Mouse (Mus musculus): ENCODE results near the gene Gstp2. TPM values are rescaled to one million over a fixed set of nuclear protein-coding genes. Genes with fewer than 3 reads are reported as not detected.

Gstp2 gene
- 0.68 TPM for polyA plus RNA-seq (2017; shearing (Covaris generic))

DNA sequence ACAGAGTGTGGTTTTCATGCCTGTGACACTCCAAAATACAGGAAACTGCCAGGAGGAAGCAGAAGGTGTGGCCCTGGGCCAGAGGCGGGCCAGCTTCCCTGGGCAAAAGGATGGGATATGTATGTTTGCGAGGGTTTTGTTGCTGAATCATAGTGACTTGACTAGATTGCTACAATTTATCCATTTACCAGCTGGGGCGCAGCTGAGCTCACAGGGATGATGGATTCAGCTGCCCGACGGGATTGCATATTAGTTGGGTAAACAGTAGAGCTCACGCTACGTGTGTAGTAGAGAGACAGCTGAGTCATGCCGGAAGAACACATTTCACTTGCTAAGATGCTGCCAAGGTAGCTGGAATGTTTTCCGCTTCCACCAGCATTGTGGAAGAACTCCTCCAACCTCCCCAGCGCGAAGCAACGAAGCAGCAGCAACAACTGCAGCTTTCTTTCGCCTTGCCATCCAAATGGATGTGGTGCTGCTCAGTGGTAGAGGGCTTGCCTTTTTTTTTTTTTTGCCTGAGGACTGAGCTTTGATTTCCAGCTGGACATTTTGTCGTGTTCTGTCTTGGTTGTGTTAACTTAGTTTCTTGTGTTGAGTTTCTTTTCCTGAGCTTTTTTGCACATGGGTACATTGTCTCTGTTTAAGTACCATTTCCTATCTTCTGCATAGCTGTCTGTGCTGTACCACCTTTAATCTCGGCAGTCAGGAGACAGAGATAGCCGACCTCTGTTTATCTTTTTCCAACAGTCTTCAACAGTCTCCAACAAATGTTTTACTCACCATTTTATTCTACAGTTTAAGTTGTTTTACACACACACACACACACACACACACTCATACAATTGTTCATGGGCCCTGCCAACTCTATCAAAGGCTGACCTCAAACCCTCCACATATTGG is at the start of gene Gstp2:
Gene Gstp2, minus strand, starts transcription at position 58 of the 900 bp plus-strand sequence.

DNA sequence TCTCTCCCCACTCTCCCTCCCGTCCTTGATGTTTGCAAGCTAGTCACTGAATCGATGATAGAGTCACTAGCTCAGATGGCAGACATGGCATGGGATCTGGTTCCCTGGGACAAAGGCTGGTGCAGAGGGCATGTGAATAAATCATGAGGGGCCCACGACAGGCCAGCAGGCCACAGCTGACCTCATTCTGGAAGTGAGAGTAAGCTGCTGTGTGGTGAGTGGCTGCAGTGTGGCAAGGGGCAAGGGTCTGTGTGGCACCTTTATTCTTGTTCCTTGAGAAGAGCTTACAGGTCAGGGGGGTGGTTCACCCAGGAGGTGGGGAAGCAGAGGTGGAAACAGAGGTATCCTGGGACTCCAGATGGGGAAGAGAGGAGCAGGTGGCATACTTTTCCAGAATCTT is 35.6 kb upstream of the Gstp2 start, which contains the start of gene Cabp2:
Gene Cabp2, plus strand, starts transcription at position 185 of the 400 bp plus-strand sequence.

DNA sequence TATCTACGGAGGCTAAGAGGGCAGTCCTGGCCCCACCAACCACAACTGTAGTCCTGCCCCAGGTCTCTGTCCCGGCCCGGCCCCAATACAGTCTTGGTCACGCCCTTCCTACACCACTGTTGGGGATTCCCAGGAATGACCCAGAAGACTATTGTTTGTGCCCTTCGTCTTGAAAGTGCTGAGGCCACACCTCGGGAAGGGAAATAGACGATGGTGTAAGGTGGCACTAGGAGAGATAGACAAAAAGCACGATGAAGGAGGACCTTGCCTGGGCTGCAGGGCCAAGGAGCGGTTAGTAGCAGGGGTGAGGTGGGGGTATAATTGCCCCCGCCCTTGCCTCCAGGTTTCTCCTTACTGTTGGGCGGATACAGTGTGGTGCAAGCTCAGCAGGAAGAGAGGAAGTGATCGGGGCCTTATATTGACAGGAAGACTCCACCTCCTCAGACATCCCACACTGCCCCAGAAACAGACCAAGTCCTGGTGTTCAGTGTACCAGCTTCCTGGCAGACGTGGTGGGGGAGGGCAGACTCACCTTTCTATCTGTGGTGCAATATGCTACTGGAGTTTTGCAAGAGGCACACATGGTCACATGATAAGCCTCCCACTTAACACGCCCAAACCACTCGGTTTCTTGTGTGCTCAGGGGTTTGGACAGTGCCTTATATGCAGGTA is 13.4 kb upstream of the Gstp2 start, which contains the start of gene Gstp3:
Gene Gstp3, minus strand, starts transcription at position 501 of the 672 bp plus-strand sequence.

DNA sequence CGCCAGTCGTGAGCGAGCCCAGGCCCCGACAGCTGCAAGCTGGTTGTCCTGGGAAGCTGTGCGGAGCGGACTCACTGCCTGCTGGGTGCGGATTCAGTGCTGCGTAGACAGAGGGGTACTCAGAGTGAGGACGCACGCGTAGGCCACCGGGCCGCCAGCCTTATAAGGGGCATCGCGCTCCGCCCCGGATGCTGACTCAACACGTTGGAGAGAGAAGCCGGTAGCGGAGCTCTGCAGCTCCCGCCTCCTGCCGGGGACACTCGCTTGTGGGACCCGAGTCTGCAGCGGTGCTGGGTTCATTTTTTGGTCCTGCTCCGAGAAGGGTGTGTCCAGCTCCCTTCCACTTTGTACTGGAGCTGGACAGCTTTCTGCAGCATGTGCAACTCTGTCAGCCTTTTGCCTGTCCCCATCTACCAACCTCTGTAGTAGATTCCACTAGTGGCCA is 8.0 kb downstream of the Gstp2 start, which contains the start of gene Gstp1:
Gene Gstp1, minus strand, starts transcription at position 198 of the 445 bp plus-strand sequence.

DNA sequence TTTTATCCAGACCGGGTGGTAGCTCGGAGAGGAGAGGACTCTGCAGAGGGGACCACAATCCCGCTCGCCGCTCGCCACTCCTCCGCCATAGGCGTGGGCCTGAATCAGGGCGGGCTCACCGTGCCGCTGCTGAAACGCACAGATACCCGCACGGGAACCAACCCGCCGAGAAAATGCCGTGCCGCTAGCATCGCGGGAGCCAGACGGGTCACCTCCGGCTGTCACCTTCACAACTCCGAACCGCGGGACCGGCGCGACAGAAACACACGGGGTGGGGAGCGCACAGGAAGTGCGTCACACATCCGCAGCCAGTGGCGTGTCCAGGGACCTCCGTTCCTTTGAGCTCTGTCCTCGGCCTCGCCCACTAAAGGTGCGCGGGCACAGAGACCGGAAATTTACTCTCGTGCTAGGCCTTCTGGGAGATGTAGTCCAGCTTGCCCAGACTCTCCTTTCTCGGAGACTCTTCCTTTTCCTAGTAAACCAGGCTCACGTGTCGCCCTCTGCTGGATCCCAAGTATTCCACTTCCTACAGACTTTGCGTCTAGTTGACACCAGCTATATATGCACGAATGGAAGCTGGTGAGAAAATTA is 33.3 kb downstream of the Gstp2 start, which contains the start of gene Ndufv1:
Gene Ndufv1, minus strand, starts transcription at position 375 of the 591 bp plus-strand sequence.

DNA sequence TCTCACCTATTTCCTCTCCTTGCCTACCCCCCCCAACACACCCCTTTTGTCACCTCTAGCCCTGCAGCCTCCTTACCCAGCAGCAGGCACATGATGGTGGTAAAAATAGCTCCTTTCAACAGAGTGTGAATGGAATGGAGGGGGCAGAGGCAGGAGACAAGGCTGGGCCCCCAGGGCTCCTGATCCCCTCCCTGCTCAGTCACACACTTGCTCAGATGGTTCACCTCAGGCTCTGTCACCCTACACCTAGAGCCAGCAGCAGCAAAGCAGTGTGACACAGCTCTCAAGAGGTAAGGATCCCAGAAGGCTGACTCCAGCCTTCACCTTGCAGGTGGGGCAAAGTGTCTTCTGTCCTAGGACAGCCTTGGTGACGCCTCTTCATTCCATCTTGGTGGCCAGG is 42.7 kb downstream of the Gstp2 start, which contains the start of gene Doc2g:
Gene Doc2g, plus strand, starts transcription at position 202 of the 400 bp plus-strand sequence.

DNA sequence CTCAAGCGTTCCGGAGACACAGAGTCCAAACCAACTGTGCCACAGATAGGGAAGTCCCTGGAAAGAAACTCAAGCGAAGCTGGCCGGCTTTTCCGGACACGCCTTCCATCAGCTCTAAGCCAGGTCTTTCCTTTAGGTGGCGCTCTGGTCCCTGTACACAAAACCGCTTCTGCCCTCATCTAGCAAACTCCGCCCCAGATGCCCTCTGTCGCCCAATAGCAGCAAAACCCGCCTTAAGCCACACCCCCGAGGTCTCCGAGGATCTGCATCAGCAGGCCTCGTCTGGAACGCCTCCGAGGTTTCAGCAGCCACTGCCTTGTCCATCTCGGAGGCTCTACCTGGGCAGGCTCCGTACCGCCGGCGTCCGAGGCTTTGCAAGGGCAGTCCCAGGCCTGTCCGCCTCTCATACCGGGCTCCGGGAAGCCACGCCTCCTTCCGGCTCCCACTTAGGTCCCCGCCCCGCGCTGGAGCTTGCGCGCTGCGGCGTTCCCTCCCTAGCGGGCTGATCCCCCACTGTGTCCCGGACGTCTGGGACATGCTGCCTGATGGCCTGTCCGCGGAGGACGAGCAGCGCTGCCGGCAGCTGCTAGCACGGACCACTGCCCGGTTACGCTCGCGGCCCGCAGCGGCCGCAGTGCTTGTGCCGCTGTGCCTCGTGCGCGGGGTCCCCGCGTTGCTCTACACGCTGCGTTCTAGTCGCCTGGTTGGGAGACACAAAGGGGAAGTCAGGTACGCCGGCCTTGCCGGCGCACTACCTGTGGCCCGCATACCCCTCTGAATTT is 45.5 kb downstream of the Gstp2 start, which contains the start of the genes Nudt8 and Gm49405:
Gene Nudt8, plus strand, starts transcription at position 462 of the 782 bp plus-strand sequence.
Gene Gm49405, plus strand, starts transcription at position 508 of the 782 bp plus-strand sequence.

DNA sequence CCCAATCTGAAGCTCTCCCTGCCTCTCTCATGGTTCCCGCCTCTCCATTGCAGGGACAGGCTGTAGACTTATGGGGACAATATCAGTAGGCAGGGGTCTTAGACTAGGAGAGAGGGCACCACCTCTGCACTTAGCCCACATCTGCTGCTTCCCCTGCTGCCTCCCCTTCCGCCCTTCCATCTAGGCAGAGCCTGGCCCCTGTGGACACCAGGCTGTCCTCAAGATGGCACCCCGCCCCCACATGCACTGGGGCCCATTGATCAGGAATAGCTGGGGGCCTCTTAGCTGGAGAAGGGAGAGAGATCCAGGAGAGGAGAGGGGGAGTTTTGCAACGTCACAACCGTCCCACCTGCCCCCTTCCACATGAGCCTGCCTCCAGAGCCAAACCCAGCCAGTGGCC is 53.4 kb downstream of the Gstp2 start, which contains the start of gene Tbx10:
Gene Tbx10, plus strand, starts transcription at position 337 of the 400 bp plus-strand sequence.

Other genes with a start within 250 kb of the Gstp2 start
- 56.2 TPM for gene Chka, start 194.2 kb downstream of the Gstp2 start, polyA plus RNA-seq (2017; shearing (Covaris generic))
- gene Tcirg1, start 138.9 kb downstream of the Gstp2 start, polyA plus RNA-seq (2017; shearing (Covaris generic)), result 54.4 TPM
- gene Ndufs8, start 133.2 kb downstream of the Gstp2 start, polyA plus RNA-seq (2017; shearing (Covaris generic)), result 91.3 TPM
- gene Aldh3b1, start 116.2 kb downstream of the Gstp2 start, polyA plus RNA-seq (2017; shearing (Covaris generic)), result not detected
- 7.5 TPM for gene Unc93b1, start 110.8 kb downstream of the Gstp2 start, polyA plus RNA-seq (2017; shearing (Covaris generic))
- gene Aldh3b3, start 87.4 kb downstream of the Gstp2 start, polyA plus RNA-seq (2017; shearing (Covaris generic)), result not detected
- not detected for gene Aldh3b2, start 73.7 kb downstream of the Gstp2 start, polyA plus RNA-seq (2017; shearing (Covaris generic))
- not detected for gene Acy3, start 59.5 kb downstream of the Gstp2 start, polyA plus RNA-seq (2017; shearing (Covaris generic))
- gene Tbx10, start 53.3 kb downstream of the Gstp2 start, polyA plus RNA-seq (2017; shearing (Covaris generic)), result not detected
- gene Nudt8, start 45.4 kb downstream of the Gstp2 start, polyA plus RNA-seq (2017; shearing (Covaris generic)), result 14.6 TPM
- 2.4 TPM for gene Gm49405, start 45.4 kb downstream of the Gstp2 start, polyA plus RNA-seq (2017; shearing (Covaris generic))
- 3.3 TPM for gene Doc2g, start 42.7 kb downstream of the Gstp2 start, polyA plus RNA-seq (2017; shearing (Covaris generic))
- 141 TPM for gene Ndufv1, start 33.2 kb downstream of the Gstp2 start, polyA plus RNA-seq (2017; shearing (Covaris generic))
- 324 TPM for gene Gstp1, start 8.0 kb downstream of the Gstp2 start, polyA plus RNA-seq (2017; shearing (Covaris generic))
- gene Gstp3, start 13.5 kb upstream of the Gstp2 start, polyA plus RNA-seq (2017; shearing (Covaris generic)), result 51.2 TPM
- not detected for gene Cabp2, start 35.6 kb upstream of the Gstp2 start, polyA plus RNA-seq (2017; shearing (Covaris generic))
- 471 TPM for gene Cdk2ap2, start 51.2 kb upstream of the Gstp2 start, polyA plus RNA-seq (2017; shearing (Covaris generic))
- gene Pitpnm1, start 54.0 kb upstream of the Gstp2 start, polyA plus RNA-seq (2017; shearing (Covaris generic)), result 270 TPM
- gene Aip, start 79.8 kb upstream of the Gstp2 start, polyA plus RNA-seq (2017; shearing (Covaris generic)), result 197 TPM
- gene Gpr152, start 93.8 kb upstream of the Gstp2 start, polyA plus RNA-seq (2017; shearing (Covaris generic)), result 0.11 TPM
- gene Cabp4, start 98.0 kb upstream of the Gstp2 start, polyA plus RNA-seq (2017; shearing (Covaris generic)), result not detected
- 183 TPM for gene Coro1b, start 102.6 kb upstream of the Gstp2 start, polyA plus RNA-seq (2017; shearing (Covaris generic))
- gene Ptprcap, start 107.6 kb upstream of the Gstp2 start, polyA plus RNA-seq (2017; shearing (Covaris generic)), result 239 TPM
- 50.3 TPM for gene Rps6kb2, start 117.3 kb upstream of the Gstp2 start, polyA plus RNA-seq (2017; shearing (Covaris generic))
- 45.8 TPM for gene Carns1, start 129.5 kb upstream of the Gstp2 start, polyA plus RNA-seq (2017; shearing (Covaris generic))
- gene Tbc1d10c, start 145.3 kb upstream of the Gstp2 start, polyA plus RNA-seq (2017; shearing (Covaris generic)), result 455 TPM
- gene Ppp1ca, start 146.0 kb upstream of the Gstp2 start, polyA plus RNA-seq (2017; shearing (Covaris generic)), result 718 TPM
- gene Rad9a, start 155.6 kb upstream of the Gstp2 start, polyA plus RNA-seq (2017; shearing (Covaris generic)), result 37.1 TPM
- 49.3 TPM for gene Clcf1, start 168.2 kb upstream of the Gstp2 start, polyA plus RNA-seq (2017; shearing (Covaris generic))
- gene AC109138.7, start 168.3 kb upstream of the Gstp2 start, polyA plus RNA-seq (2017; shearing (Covaris generic)), result not detected
- gene Pold4, start 185.9 kb upstream of the Gstp2 start, polyA plus RNA-seq (2017; shearing (Covaris generic)), result 94.9 TPM
- 0.78 TPM for gene Ssh3, start 223.2 kb upstream of the Gstp2 start, polyA plus RNA-seq (2017; shearing (Covaris generic))
- gene Ankrd13d, start 237.1 kb upstream of the Gstp2 start, polyA plus RNA-seq (2017; shearing (Covaris generic)), result 9.1 TPM

Measured in naive thymus-derived CD4-positive, alpha-beta T cell, adult 5 months (primary cell).